Mouse (Mus musculus) adrenal gland, adult 2 months (tissue): Measurements from ENCODE around the gene Rpl10-ps3. TPM values are rescaled to one million over a fixed set of nuclear protein-coding genes. Genes with fewer than 3 reads are reported as not detected.
A peak's percentile ranks its signal among the peaks of the same experiment; 100 is the strongest.

ENCODE experiments used
- DNase-seq: peaks from one replicate; pipeline ENCODE4 v3.0.0; 2021
- long read RNA-seq: library from polyadenylated mRNA; stranded (forward); transcript quantifications from one replicate; pipeline ENCODE4 v2.0.0, GENCODE M21; 2021
- polyA plus RNA-seq: library from polyadenylated mRNA; depleted of rRNA; stranded (reverse); fragments of >200 nt; gene quantifications from 2 replicates; pipeline ENCODE4 v1.2.3, GENCODE M21; 2012; rRNA removed
- total RNA-seq, 2 experiments: library from RNA; stranded (reverse); gene quantifications; 2 replicates each; pipeline ENCODE4 v1.2.3; 2021

Gene Rpl10-ps3
- 1,000 to 10,000 TPM; 1,087 to 1,247 TPM for total RNA-seq
- 7.3 and 8.1 TPM in 2 replicates for polyA plus RNA-seq
- long read RNA-seq, transcript Rpl10-ps3-201 (1 exons, 768 nt) = major isoform, 231 of 232 reads
- long read RNA-seq, partial matches to known transcripts = 0 of 232 reads
- long read RNA-seq, other reads (novel, unspliced or antisense) = 1 of 232 reads

- no peak for DNase-seq
Observed at GRCm38 (mm10) chr9:50344868-50345267, at the start of gene Rpl10-ps3. Gene Rpl10-ps3, minus strand, starts transcription at chr9:50344968.

- peak; percentile 5 for DNase-seq
Observed at GRCm38 (mm10) chr9:50375598-50375997, 30.8 kb upstream of the Rpl10-ps3 start.

- DNase-seq = no peak
Observed at GRCm38 (mm10) chr9:50374666-50375065, 29.9 kb upstream of the Rpl10-ps3 start.

- no peak for DNase-seq
Observed at GRCm38 (mm10) chr9:50368551-50369297, 24.0 kb upstream of the Rpl10-ps3 start.

GRCm38 (mm10) chr9:50365059-50365780, 20.5 kb upstream of the Rpl10-ps3 start:
- peak; percentile 56 for DNase-seq

- DNase-seq = no peak
Observed at GRCm38 (mm10) chr9:50363962-50364361, 19.2 kb upstream of the Rpl10-ps3 start.

GRCm38 (mm10) chr9:50363259-50363658, 18.5 kb upstream of the Rpl10-ps3 start:
- no peak for DNase-seq

GRCm38 (mm10) chr9:50362556-50362955, 17.8 kb upstream of the Rpl10-ps3 start:
- DNase-seq = no peak

- DNase-seq = no peak
Observed at GRCm38 (mm10) chr9:50360370-50360769, 15.6 kb upstream of the Rpl10-ps3 start.

GRCm38 (mm10) chr9:50357331-50357730, 12.6 kb upstream of the Rpl10-ps3 start:
- no peak for DNase-seq

GRCm38 (mm10) chr9:50351746-50352145, 7.0 kb upstream of the Rpl10-ps3 start:
- DNase-seq = no peak

- no peak for DNase-seq
Observed at GRCm38 (mm10) chr9:50350571-50350970, 5.8 kb upstream of the Rpl10-ps3 start.

GRCm38 (mm10) chr9:50349156-50349555, 4.4 kb upstream of the Rpl10-ps3 start:
- no peak for DNase-seq

- DNase-seq = no peak
Observed at GRCm38 (mm10) chr9:50348256-50348655, 3.5 kb upstream of the Rpl10-ps3 start.

GRCm38 (mm10) chr9:50335539-50336325, 9.0 kb downstream of the Rpl10-ps3 start:
- no peak for DNase-seq

GRCm38 (mm10) chr9:50333413-50333812, 11.4 kb downstream of the Rpl10-ps3 start:
- peak; percentile 29 for DNase-seq

GRCm38 (mm10) chr9:50324355-50325225, 20.2 kb downstream of the Rpl10-ps3 start:
- no peak for DNase-seq

- DNase-seq = no peak
Observed at GRCm38 (mm10) chr9:50320729-50321128, 24.0 kb downstream of the Rpl10-ps3 start.

GRCm38 (mm10) chr9:50319506-50319905, 25.3 kb downstream of the Rpl10-ps3 start:
- DNase-seq = no peak

- DNase-seq = no peak
Observed at GRCm38 (mm10) chr9:50317299-50317698, 27.5 kb downstream of the Rpl10-ps3 start.

GRCm38 (mm10) chr9:50315650-50316049, 29.1 kb downstream of the Rpl10-ps3 start:
- no peak for DNase-seq
